Mouse (Mus musculus) thymus, postnatal 36 days (tissue): Measurements from ENCODE around the gene Anxa9.

Experiments
- DNase-seq, 2 experiments: peaks; one replicate each; pipeline ENCODE4 v3.0.0; 2022; ENCODE audit warnings: mixed read lengths in 2 of 2

Gene Anxa9

GRCm38 (mm10) chr3:95246465-95247231 lies 60.3 kb downstream of the Anxa9 start:
- no peak for DNase-seq
